Mouse (Mus musculus) forebrain, postnatal 0 days (tissue): ENCODE results near the gene 4930522H14Rik. TPM values are rescaled to one million over a fixed set of nuclear protein-coding genes. Genes with fewer than 3 reads are reported as not detected.

Experiments used
- ATAC-seq: fragments of 200-750 bp; cut with Nextera tagmentation; 2 replicates; pipeline ENCODE4 v1.8.0; 2017; ENCODE audit warnings: mild to moderate bottlenecking, moderate library complexity
- DNase-seq: peaks from one replicate; pipeline ENCODE4 v3.0.0-alpha.2; 2015
- H3K27ac ChIP-seq: fragments of 300-500 bp; sonication (generic); 2 replicates; pipeline ENCODE4 v1.5.1; 2014; ENCODE audit warnings: low read depth, mild to moderate bottlenecking, antibody characterized with exemption, low read length, moderate library complexity, mixed read lengths
- H3K27me3 ChIP-seq: fragments of 300-500 bp; sonication (generic); 2 replicates; pipeline ENCODE4 v1.6.1; 2014; ENCODE audit warnings: mild to moderate bottlenecking, low read length, mixed read lengths; ENCODE audit not compliant: insufficient read depth
- H3K36me3 ChIP-seq: fragments of 300-500 bp; sonication (generic); 2 replicates; pipeline ENCODE4 v1.6.1; 2014; ENCODE audit warnings: mild to moderate bottlenecking, moderate library complexity; ENCODE audit not compliant: insufficient read depth
- H3K4me1 ChIP-seq: fragments of 300-500 bp; sonication (generic); 2 replicates; pipeline ENCODE4 v1.6.1; 2014; ENCODE audit warnings: antibody characterized with exemption; ENCODE audit not compliant: insufficient read depth
- H3K4me2 ChIP-seq: fragments of 300-500 bp; sonication (generic); 2 replicates; pipeline ENCODE4 v1.6.1; 2014; ENCODE audit warnings: low read depth, mild to moderate bottlenecking, moderate library complexity
- H3K4me3 ChIP-seq: fragments of 300-500 bp; sonication (generic); 2 replicates; pipeline ENCODE4 v1.5.1; 2014; ENCODE audit warnings: low read depth, low read length, mixed read lengths
- H3K9ac ChIP-seq: fragments of 300-500 bp; sonication (generic); 2 replicates; pipeline ENCODE4 v1.6.1; 2014; ENCODE audit warnings: mild to moderate bottlenecking
- H3K9me3 ChIP-seq: fragments of 300-500 bp; sonication (generic); 2 replicates; pipeline ENCODE4 v1.6.1; 2016; ENCODE audit warnings: low read length
- CTCF ChIP-seq: sonication (generic); IDR thresholded peaks from 2 replicates; pipeline ENCODE4 v1.5.1; 2016; ENCODE audit warnings: antibody characterized with exemption, control low read depth, low read depth
- WGBS: fragments of 180-500 bp; shearing (Covaris S2); extraction: QIAGEN DNeasy Blood & Tissue Kit; methylation state at CpG from one replicate; pipeline ENCODE4 v1.1.7; 2014; 5-methylcytosine and 5-hydroxymethylcytosine counted together
- polyA plus RNA-seq: library from polyadenylated mRNA; unstranded; fragments of >200 nt; fragmentation: Nextera tagmentation; extraction: Ambion mirVana; gene quantifications from 2 replicates; pipeline ENCODE4 v1.2.1, GENCODE M21; 2015
- total RNA-seq: library from RNA; depleted of rRNA; stranded (reverse); fragments of >200 nt; gene quantifications from 2 replicates; pipeline ENCODE4 v1.2.3, GENCODE M21; 2014

The 4930522H14Rik gene
- total and polyA plus RNA-seq, 2 experiments from 2014 or later, result 0.29 TPM; not detected in 1

GRCm38 (mm10) chr4:109476554-109477014 is 54.5 kb downstream of the 4930522H14Rik start:
- peak overlapping the region; percentile 85 for H3K27ac ChIP-seq
- peaks cover 8% of the 10 kb centered on the region; the same call in 1 of the 2 replicates for H3K4me1 ChIP-seq
- peak overlapping the region; percentile 58 for H3K4me2 ChIP-seq
- H3K36me3 ChIP-seq, result no peaks in the 10 kb centered on the region
- under 1% methylated on average over 38 of the region's 39 CpGs for WGBS
- DNase-seq (peak; percentile 91), ATAC-seq (peak; percentile 98)
- no peaks in the 10 kb centered on the region for H3K27me3 ChIP-seq
- H3K4me3 ChIP-seq, result peak overlapping the region; percentile 74
- no peaks in the 10 kb centered on the region for H3K9me3 ChIP-seq
- peak overlapping the region; percentile 87 for H3K9ac ChIP-seq
- TF ChIP-seq CTCF, result peak; percentile 48

GRCm38 (mm10) chr4:109475577-109476553 is 55.2 kb downstream of the 4930522H14Rik start:
- H3K27ac ChIP-seq, result peak overlapping the region; percentile 85
- H3K4me3 ChIP-seq, result peak overlapping the region; percentile 74
- H3K9ac ChIP-seq, result peak overlapping the region; percentile 87
- H3K9me3 ChIP-seq, result no peaks in the 10 kb centered on the region
- H3K4me1 ChIP-seq, result peaks cover 10% of the 10 kb centered on the region; the same call in 1 of the 2 replicates
- no peaks in the 10 kb centered on the region for H3K36me3 ChIP-seq
- DNase-seq (peak; percentile 63), ATAC-seq (peak; percentile 69)
- H3K27me3 ChIP-seq, result no peaks in the 10 kb centered on the region
- WGBS, result 1% methylated on average over 60 of the region's 68 CpGs
- H3K4me2 ChIP-seq, result peak overlapping the region; percentile 58
- TF ChIP-seq CTCF, result no peak

GRCm38 (mm10) chr4:109475078-109475477 is 56.0 kb downstream of the 4930522H14Rik start:
- no peaks in the 10 kb centered on the region for H3K27me3 ChIP-seq
- H3K9ac ChIP-seq, result no peak overlapping the region
- no peak for ATAC-seq
- H3K4me3 ChIP-seq, result peak overlapping the region; percentile 74
- peak overlapping the region; percentile 58 for H3K4me2 ChIP-seq
- H3K9me3 ChIP-seq, result no peaks in the 10 kb centered on the region
- WGBS, result 50% methylated on average over 2 of the region's 2 CpGs
- H3K27ac ChIP-seq, result no peak overlapping the region
- peaks cover 10% of the 10 kb centered on the region; the same call in 1 of the 2 replicates for H3K4me1 ChIP-seq
- TF ChIP-seq CTCF, result no peak
- DNase-seq, result no peak
- no peaks in the 10 kb centered on the region for H3K36me3 ChIP-seq

GRCm38 (mm10) chr4:109472566-109472965 is 58.5 kb downstream of the 4930522H14Rik start:
- no peak overlapping the region for H3K9ac ChIP-seq
- peaks cover 10% of the 10 kb centered on the region; the same call in 1 of the 2 replicates for H3K4me1 ChIP-seq
- H3K27ac ChIP-seq, result no peak overlapping the region
- TF ChIP-seq CTCF, result no peak
- H3K4me2 ChIP-seq, result no peak overlapping the region
- DNase-seq, result no peak
- no peak overlapping the region for H3K4me3 ChIP-seq
- H3K9me3 ChIP-seq, result no peaks in the 10 kb centered on the region
- 99% methylated on average over 3 of the region's 3 CpGs for WGBS
- H3K36me3 ChIP-seq, result no peaks in the 10 kb centered on the region
- ATAC-seq, result no peak
- no peaks in the 10 kb centered on the region for H3K27me3 ChIP-seq

- Histone ChIP-seq H3K27ac (no peak overlapping the region), H3K4me1 (peaks cover 10% of the 10 kb centered on the region; the same call in 1 of the 2 replicates), H3K27me3 (no peaks in the 10 kb centered on the region), H3K4me2 (no peak overlapping the region), H3K9ac (no peak overlapping the region), H3K36me3 (no peaks in the 10 kb centered on the region), H3K9me3 (no peaks in the 10 kb centered on the region), H3K4me3 (no peak overlapping the region)
- no peak for DNase-seq
- ATAC-seq, result no peak
- TF ChIP-seq CTCF, result no peak
These were observed 59.5 kb downstream of the 4930522H14Rik start for GRCm38 (mm10) chr4:109471606-109472005.

- no peak overlapping the region for H3K4me2 ChIP-seq
- ATAC-seq (no peak), DNase-seq (no peak)
- H3K36me3 ChIP-seq, result no peaks in the 10 kb centered on the region
- no peak overlapping the region for H3K27ac ChIP-seq
- H3K4me1 ChIP-seq, result peaks cover 4% of the 10 kb centered on the region; the same call in 1 of the 2 replicates
- H3K27me3 ChIP-seq, result no peaks in the 10 kb centered on the region
- no peaks in the 10 kb centered on the region for H3K9me3 ChIP-seq
- H3K4me3 ChIP-seq, result no peak overlapping the region
- H3K9ac ChIP-seq, result no peak overlapping the region
- no peak for TF ChIP-seq CTCF
These were observed 63.4 kb downstream of the 4930522H14Rik start for GRCm38 (mm10) chr4:109467687-109468086.

- Histone ChIP-seq H3K4me3 (no peak overlapping the region), H3K9me3 (no peaks in the 10 kb centered on the region), H3K27ac (no peak overlapping the region), H3K4me1 (no peaks in the 10 kb centered on the region), H3K36me3 (no peaks in the 10 kb centered on the region), H3K27me3 (no peaks in the 10 kb centered on the region), H3K4me2 (no peak overlapping the region), H3K9ac (no peak overlapping the region)
- DNase-seq (no peak), ATAC-seq (no peak)
- TF ChIP-seq CTCF, result no peak
These were observed 67.2 kb downstream of the 4930522H14Rik start for GRCm38 (mm10) chr4:109463892-109464291.
